ENCODE assay signal across 7 mouse cellular contexts in genomic region chr7:141046931-141047580, GRCm38 (mm10). TPM values are rescaled to one million over a fixed set of nuclear protein-coding genes. Genes with fewer than 3 reads are reported as not detected.
DNase-seq lines count a peak whose midpoint lies in the region; ATAC-seq and TF ChIP-seq lines count a peak whose summit lies in the region.

No protein-coding gene starts in this region.

- peak; percentile 58 for DNase-seq in adipocyte (ENCODE audit: low spot score)
- peak; percentile 36 to 60 for DNase-seq in kidney, postnatal 25 days
- DNase-seq in midbrain, embryonic 14.5 days, result no peak
- no peak for DNase-seq in layer of hippocampus, adult 18-20 months (ENCODE audit: low spot score in 2 of 2)
- no peak for DNase-seq in cerebellum, postnatal 25 days

- no peaks in the 10 kb centered on the region for H3K27me3 ChIP-seq in ES-Bruce4 (ENCODE audit: control insufficient read depth, insufficient read depth, low read length, poor library complexity, severe bottlenecking)
- peaks cover 7% of the 10 kb centered on the region; the same call in 1 of the 2 replicates for H3K27me3 ChIP-seq in heart, embryonic 13.5 days (replicated peaks)
- H3K27me3 ChIP-seq in midbrain, embryonic 14.5 days (ENCODE audit: control insufficient read depth, insufficient read depth, low read length), result no peaks in the 10 kb centered on the region

- peak overlapping the region; percentile 87 for H3K27ac ChIP-seq in ES-Bruce4 (ENCODE audit: insufficient read depth, low read length)
- H3K27ac ChIP-seq in heart, embryonic 13.5 days (replicated peaks), result peak overlapping the region; percentile 86
- no peak overlapping the region for H3K27ac ChIP-seq in midbrain, embryonic 14.5 days (replicated peaks; ENCODE audit: low read depth, low read length)

- H3K4me1 ChIP-seq in ES-Bruce4 (ENCODE audit: control insufficient read depth, insufficient read depth, low read length), result peaks cover 3% of the 10 kb centered on the region
- H3K4me1 ChIP-seq in heart, embryonic 13.5 days, result peaks cover 17% of the 10 kb centered on the region
- peaks cover 9% of the 10 kb centered on the region for H3K4me1 ChIP-seq in midbrain, embryonic 14.5 days (ENCODE audit: control insufficient read depth, insufficient read depth, low read length)

- no peak for TF ChIP-seq CTCF in ES-Bruce4 (IDR thresholded peaks at IDR 0.05; ENCODE audit: low read depth, low read length)

- peak overlapping the region; percentile 9; the same call in 1 of the 2 replicates for H3K9ac ChIP-seq in ES-Bruce4 (ENCODE audit: low read depth, poor library complexity, severe bottlenecking)
- H3K9ac ChIP-seq in heart, embryonic 13.5 days, result peak overlapping the region; percentile 62; the same call in 1 of the 2 replicates
- H3K9ac ChIP-seq in midbrain, embryonic 14.5 days (replicated peaks; ENCODE audit: low read length), result no peak overlapping the region

- no peak for ATAC-seq in heart, embryonic 13.5 days (ENCODE audit: extremely low read depth, insufficient number of reproducible peaks, low FRiP score, low TSS enrichment)
- ATAC-seq in midbrain, embryonic 14.5 days (ENCODE audit: low FRiP score, low TSS enrichment), result no peak

- TF ChIP-seq EP300 in ES-Bruce4 (IDR thresholded peaks at IDR 0.05; ENCODE audit: insufficient read depth, low read depth, low read length), result no peak

- H3K4me2 ChIP-seq in heart, embryonic 13.5 days, result peak overlapping the region; percentile 80
- H3K4me2 ChIP-seq in midbrain, embryonic 14.5 days (ENCODE audit: low read length), result peak overlapping the region; percentile 82

- 55% methylated on average over 6 of the region's 6 CpGs for WGBS in heart, embryonic 13.5 days
- 77% methylated on average over 6 of the region's 6 CpGs for WGBS in midbrain, embryonic 14.5 days

- TF ChIP-seq POLR2A in ES-Bruce4 (IDR thresholded peaks at IDR 0.05; ENCODE audit: insufficient read depth, low read length), result no peak

- H3K9me3 ChIP-seq in ES-Bruce4 (replicated peaks; ENCODE audit: control insufficient read depth, insufficient read depth, low read length, poor library complexity, severe bottlenecking), result no peaks in the 10 kb centered on the region
- H3K9me3 ChIP-seq in heart, embryonic 13.5 days, result no peaks in the 10 kb centered on the region
- H3K9me3 ChIP-seq in midbrain, embryonic 14.5 days (ENCODE audit: control insufficient read depth, low read length), result no peaks in the 10 kb centered on the region

- H3K4me3 ChIP-seq in ES-Bruce4 (ENCODE audit: low read depth, low read length), result peak overlapping the region; percentile 30
- H3K4me3 ChIP-seq in heart, embryonic 13.5 days, result peak overlapping the region; percentile 48
- H3K4me3 ChIP-seq in midbrain, embryonic 14.5 days (replicated peaks; ENCODE audit: low read depth, low read length), result no peak overlapping the region

- H3K36me3 ChIP-seq in ES-Bruce4 (ENCODE audit: control insufficient read depth, insufficient read depth, low read length, poor library complexity, severe bottlenecking), result no peaks in the 10 kb centered on the region
- H3K36me3 ChIP-seq in heart, embryonic 13.5 days, result no peaks in the 10 kb centered on the region
- H3K36me3 ChIP-seq in midbrain, embryonic 14.5 days (ENCODE audit: control insufficient read depth, insufficient read depth, low read length), result no peaks in the 10 kb centered on the region

RNA-seq across cellular contexts. Expression of gene B4galnt4, which starts 13.8 kb away (rescaled TPM):
- 18.3 and 22.2 TPM in 2 replicates for polyA plus RNA-seq in ES-Bruce4 (2011; ENCODE audit: insufficient read depth, insufficient read length, low read depth, missing spikeins)
- polyA plus RNA-seq in heart, embryonic 13.5 days (2015; fragmentation: Nextera tagmentation; extraction: Ambion mirVana), result 1.6 and 2.7 TPM in 2 replicates
- polyA plus RNA-seq in midbrain, embryonic 14.5 days (2014; fragmentation: Nextera tagmentation; extraction: Ambion mirVana), result 44.1 and 56.0 TPM in 2 replicates
- 10 to 100 TPM; 84.2 to 86.8 TPM for total RNA-seq in layer of hippocampus, adult 18-20 months (2021)

RNA-seq across cellular contexts. Expression of gene Gm17387, which starts 18.1 kb away (rescaled TPM):
- polyA plus RNA-seq in ES-Bruce4 (2011; ENCODE audit: insufficient read depth, insufficient read length, low read depth, missing spikeins), result not detected in 2 replicates
- polyA plus RNA-seq in heart, embryonic 13.5 days (2015; fragmentation: Nextera tagmentation; extraction: Ambion mirVana), result not detected in 2 replicates
- not detected in 2 replicates for polyA plus RNA-seq in midbrain, embryonic 14.5 days (2014; fragmentation: Nextera tagmentation; extraction: Ambion mirVana)
- total RNA-seq in layer of hippocampus, adult 18-20 months (2021), result not detected

RNA-seq across cellular contexts. Expression of gene Ifitm6, which starts 29.3 kb away (rescaled TPM):
- not detected in 2 replicates for polyA plus RNA-seq in ES-Bruce4 (2011; ENCODE audit: insufficient read depth, insufficient read length, low read depth, missing spikeins)
- 0.24 and 0.31 TPM in 2 replicates for polyA plus RNA-seq in heart, embryonic 13.5 days (2015; fragmentation: Nextera tagmentation; extraction: Ambion mirVana)
- 0.34 and 0.35 TPM in 2 replicates for polyA plus RNA-seq in midbrain, embryonic 14.5 days (2014; fragmentation: Nextera tagmentation; extraction: Ambion mirVana)
- total RNA-seq in layer of hippocampus, adult 18-20 months (2021), result not detected

RNA-seq across cellular contexts. Expression of gene Pkp3, which starts 31.0 kb away (rescaled TPM):
- polyA plus RNA-seq in ES-Bruce4 (2011; ENCODE audit: insufficient read depth, insufficient read length, low read depth, missing spikeins), result 19.6 and 22.0 TPM in 2 replicates
- 0.31 and 0.72 TPM in 2 replicates for polyA plus RNA-seq in heart, embryonic 13.5 days (2015; fragmentation: Nextera tagmentation; extraction: Ambion mirVana)
- not detected in 2 replicates for polyA plus RNA-seq in midbrain, embryonic 14.5 days (2014; fragmentation: Nextera tagmentation; extraction: Ambion mirVana)
- total RNA-seq in layer of hippocampus, adult 18-20 months (2021), result not detected

RNA-seq across cellular contexts. Expression of gene Ifitm3, which starts 36.5 kb away (rescaled TPM):
- 410 and 433 TPM in 2 replicates for polyA plus RNA-seq in ES-Bruce4 (2011; ENCODE audit: insufficient read depth, insufficient read length, low read depth, missing spikeins)
- polyA plus RNA-seq in heart, embryonic 13.5 days (2015; fragmentation: Nextera tagmentation; extraction: Ambion mirVana), result 73.2 and 78.1 TPM in 2 replicates
- 18.8 and 66.5 TPM in 2 replicates for polyA plus RNA-seq in midbrain, embryonic 14.5 days (2014; fragmentation: Nextera tagmentation; extraction: Ambion mirVana)
- total RNA-seq in layer of hippocampus, adult 18-20 months (2021), result 10 to 100 TPM in 1 of 2 experiments, 1 to 10 TPM in 1; 8.0 to 11.4 TPM

Comparison
In these comparisons a context has a peak if more than half of its experiments do, and no peak if none do; other contexts are left out.
1. DNase-seq: peak in adipocyte (single experiment) and kidney, postnatal 25 days (2 of 2); none in midbrain, embryonic 14.5 days (single experiment), layer of hippocampus, adult 18-20 months (0 of 2) and cerebellum, postnatal 25 days (0 of 2).